Mouse (Mus musculus): ENCODE results near the gene Gm5416.
"Not testable (repeated sequence)": the region's sequence is repeated elsewhere in the genome, so short reads cannot be mapped to it uniquely, and the experiment has no call there.

The Gm5416 gene

DNA sequence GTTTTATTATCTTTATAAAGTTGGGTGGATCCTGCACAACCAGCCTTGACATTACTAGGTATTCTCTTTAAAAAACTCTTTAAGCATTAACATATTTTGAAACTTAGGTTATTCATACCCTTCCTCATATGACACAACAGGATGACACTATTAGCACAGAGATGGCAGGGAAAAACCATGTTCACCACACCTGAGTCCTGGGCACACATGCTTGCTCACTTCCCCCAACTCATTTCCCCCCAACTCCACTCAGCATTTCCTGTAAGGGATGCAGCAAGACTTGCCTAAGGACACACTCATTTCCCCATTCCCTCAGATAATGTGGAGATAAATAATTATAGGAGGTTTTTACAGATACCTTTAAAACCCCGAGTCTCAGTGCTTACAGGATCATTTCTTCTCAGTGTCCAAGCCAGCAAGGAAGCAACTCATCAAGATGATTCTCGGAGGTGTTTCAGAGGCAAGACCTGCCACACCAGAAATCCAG, at the start of gene Gm5416:
TSS of gene Gm5416 (plus strand) at position 437 of the 487 bp plus-strand sequence.
- no peak for DNase-seq (ENCODE audit: low read depth)

DNA sequence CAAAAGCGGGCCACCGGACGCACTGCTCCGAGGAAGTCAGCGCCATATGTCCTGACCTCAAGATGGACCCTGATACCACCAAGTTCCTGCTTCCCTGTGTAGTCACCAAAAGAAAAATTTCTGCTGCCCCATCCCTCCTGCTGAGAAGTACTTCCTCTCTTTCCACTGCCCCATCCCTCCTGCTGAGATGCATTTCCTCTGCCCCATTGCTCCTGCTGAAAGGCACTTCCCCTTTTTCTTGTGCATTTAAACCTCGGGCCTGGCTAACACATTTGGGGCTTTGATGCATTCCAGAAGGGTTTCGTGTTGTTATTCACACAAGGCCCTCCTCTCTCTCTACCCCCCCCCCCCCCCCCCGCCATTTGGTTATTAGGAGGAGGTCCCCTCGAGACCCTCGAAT, 42.4 kb upstream of the Gm5416 start:
- DNase-seq (ENCODE audit: low read depth), result not testable (repeated sequence)

DNA sequence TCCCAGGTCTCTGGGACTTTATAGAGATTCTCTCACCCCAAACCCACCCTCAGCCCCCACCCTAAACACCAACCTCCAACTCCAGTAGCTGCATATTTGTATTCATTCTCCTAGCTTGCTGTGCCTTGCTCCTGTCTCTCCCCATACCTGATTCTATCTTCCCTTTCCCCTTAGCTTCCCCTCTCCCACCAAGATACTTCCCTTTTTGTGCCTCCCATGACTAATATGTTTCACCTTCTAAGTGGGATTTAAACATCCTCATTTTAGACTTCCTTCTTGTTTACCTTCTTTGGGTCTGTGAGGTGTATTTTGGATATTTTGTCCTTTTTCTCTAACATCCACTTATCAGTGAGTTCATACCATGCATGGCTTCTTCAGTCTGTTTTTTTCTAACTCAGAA, 34.1 kb upstream of the Gm5416 start:
- DNase-seq (ENCODE audit: low read depth), result no peak

- DNase-seq (ENCODE audit: low read depth), result no peak
These were observed 30.3 kb upstream of the Gm5416 start for GRCm38 (mm10) chr16:36179910-36180309.

DNA sequence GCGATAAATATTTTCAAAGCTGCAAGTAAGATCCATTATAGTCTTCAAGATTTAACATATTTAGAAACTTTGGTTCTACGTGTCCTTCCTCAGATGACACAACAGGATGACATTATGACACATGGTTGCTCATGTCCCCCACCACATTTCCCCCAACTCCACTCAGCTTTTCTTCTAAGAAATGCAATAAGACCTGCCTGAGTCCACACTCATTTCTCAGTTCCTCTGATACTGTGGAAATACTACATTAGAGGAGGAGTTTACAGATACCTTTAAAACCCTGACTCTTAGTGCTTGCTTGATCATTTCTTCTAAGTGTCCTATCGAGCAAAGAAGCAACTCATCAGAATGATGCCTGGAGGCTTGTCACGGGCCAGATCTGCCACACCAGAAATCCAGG, 26.3 kb upstream of the Gm5416 start, which contains the start of gene Gm5483:
TSS of gene Gm5483 (plus strand) at position 301 of the 400 bp plus-strand sequence.
- DNase-seq (ENCODE audit: low read depth), result not testable (repeated sequence)

DNA sequence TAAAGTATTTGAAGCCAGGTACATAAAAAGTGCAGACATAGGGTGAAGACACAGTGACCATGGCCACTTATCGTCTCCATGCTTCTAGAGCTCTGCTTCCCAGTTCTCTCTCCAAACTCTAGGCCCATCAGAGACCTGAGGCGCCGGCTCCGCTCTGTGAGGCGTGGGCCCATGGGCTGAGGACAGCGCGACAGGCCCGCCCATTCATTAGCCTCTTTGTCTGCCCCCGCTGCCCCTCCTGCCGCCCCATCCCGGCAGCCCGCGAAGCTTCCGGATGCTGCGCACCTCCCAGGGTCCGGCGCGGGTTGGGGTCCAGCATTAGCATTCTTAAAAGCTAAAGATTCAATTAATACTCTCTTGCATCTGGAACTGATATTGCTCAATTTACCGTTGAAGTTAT, 11.0 kb upstream of the Gm5416 start:
- no peak for DNase-seq (ENCODE audit: low read depth)

DNA sequence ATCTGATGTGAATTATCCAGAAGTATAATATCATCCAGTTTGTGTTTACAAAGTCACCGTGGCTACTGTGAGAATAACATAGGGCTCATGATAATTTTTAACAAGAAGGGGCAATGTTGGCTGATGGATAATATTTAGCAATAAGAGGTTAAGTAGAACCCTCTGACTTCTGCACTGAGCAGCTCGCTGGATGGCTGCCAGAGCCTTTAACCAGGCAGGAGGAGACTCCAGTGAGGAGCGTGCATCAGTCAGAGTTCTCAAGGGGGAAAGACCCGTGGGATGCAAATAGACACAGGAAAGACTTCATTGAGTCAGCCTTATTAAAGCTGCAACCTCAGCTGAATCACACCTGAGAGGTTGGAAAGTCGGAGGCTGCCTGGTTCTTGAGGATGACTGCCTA, 6.4 kb upstream of the Gm5416 start:
- no peak for DNase-seq (ENCODE audit: low read depth)

- DNase-seq (ENCODE audit: low read depth), result not testable (repeated sequence)
These were observed 4.5 kb upstream of the Gm5416 start for GRCm38 (mm10) chr16:36205684-36206083.

DNA sequence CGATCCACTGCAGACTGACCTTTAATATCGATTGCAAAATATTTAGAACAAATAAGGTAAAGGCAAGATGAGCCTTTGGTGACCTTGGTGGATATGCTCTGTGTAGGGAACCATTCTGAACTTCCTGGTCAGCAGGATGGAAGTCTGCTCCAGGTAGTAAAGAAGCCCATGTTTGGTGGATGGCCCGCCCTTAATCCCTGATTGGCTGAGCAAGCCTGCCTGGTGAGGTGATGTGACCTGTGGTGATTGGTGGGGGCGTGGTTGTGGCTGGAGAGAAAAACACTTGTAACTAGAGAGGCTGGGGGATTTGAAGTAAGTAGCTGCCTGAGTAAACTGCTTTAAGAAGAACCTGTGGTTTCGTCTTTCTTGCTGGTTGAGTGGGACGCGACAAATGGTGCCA, 11.0 kb downstream of the Gm5416 start, which contains the start of gene 2010005H15Rik:
TSS of gene 2010005H15Rik (plus strand) at position 301 of the 400 bp plus-strand sequence.
- not testable (repeated sequence) for DNase-seq (ENCODE audit: low read depth)

DNA sequence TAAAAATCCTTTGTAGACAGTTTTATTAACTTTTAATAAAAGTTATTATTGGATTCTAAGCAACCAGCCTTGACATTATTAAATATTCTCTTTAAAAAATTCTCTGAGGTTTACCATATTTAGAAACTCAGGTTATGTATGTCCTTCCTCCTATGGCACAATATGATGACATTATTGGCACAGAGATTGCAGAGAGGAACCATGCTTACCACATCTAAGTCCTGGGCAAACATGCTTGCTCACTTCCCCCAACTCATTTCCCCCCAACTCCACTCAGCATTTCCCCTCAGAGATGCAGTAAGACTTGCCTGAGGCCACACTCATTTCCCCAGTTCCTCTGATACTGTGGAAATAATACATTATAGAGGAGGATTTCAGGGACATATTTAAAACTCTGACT, 50.4 kb downstream of the Gm5416 start:
- not testable (repeated sequence) for DNase-seq (ENCODE audit: low read depth)
